Mouse (Mus musculus) A20 (cell line): ENCODE results near the gene Gm20388.
A peak's percentile ranks its signal among the peaks of the same experiment; 100 is the strongest.
"Not testable (repeated sequence)": the region's sequence is repeated elsewhere in the genome, so short reads cannot be mapped to it uniquely, and the experiment has no call there.

Experiments used
- DNase-seq: peaks from one replicate; pipeline ENCODE4 v3.0.0-alpha.2; 2011; ENCODE audit warnings: low read depth, low spot score

Gm20388 gene

GRCm38 (mm10) chr8:123032730-123033129 is 3122.1 kb downstream of the Gm20388 start:
- DNase-seq: peak; percentile 78

- no peak for DNase-seq
Measured at GRCm38 (mm10) chr8:123033431-123033830, 3122.8 kb downstream of the Gm20388 start.

GRCm38 (mm10) chr8:123034171-123034570 is 3123.5 kb downstream of the Gm20388 start:
- peak; percentile 50 for DNase-seq

GRCm38 (mm10) chr8:123036956-123037355 is 3126.3 kb downstream of the Gm20388 start:
- DNase-seq: peak; percentile 36

- DNase-seq: no peak
Measured at GRCm38 (mm10) chr8:123037487-123037886, 3126.8 kb downstream of the Gm20388 start.

- DNase-seq: no peak
Measured at GRCm38 (mm10) chr8:123038351-123038750, 3127.7 kb downstream of the Gm20388 start.

- DNase-seq: no peak
Measured at GRCm38 (mm10) chr8:123039376-123040109, 3128.9 kb downstream of the Gm20388 start.

GRCm38 (mm10) chr8:123040110-123040650 is 3129.5 kb downstream of the Gm20388 start:
- DNase-seq: no peak

GRCm38 (mm10) chr8:123041008-123041773 is 3130.6 kb downstream of the Gm20388 start:
- DNase-seq: peak; percentile 82

- no peak for DNase-seq
Measured at GRCm38 (mm10) chr8:123041774-123042105, 3131.1 kb downstream of the Gm20388 start.

GRCm38 (mm10) chr8:123042158-123042973 is 3131.7 kb downstream of the Gm20388 start, which contains the start of gene Ankrd11:
Ankrd11 (minus strand) TSS chr8:123042277.
- peak; percentile 100 for DNase-seq

- DNase-seq: peak; percentile 44
Measured at GRCm38 (mm10) chr8:123042974-123043625, 3132.5 kb downstream of the Gm20388 start.

- peak; percentile 47 for DNase-seq
Measured at GRCm38 (mm10) chr8:123043941-123044340, 3133.3 kb downstream of the Gm20388 start.

GRCm38 (mm10) chr8:123044743-123045425 is 3134.2 kb downstream of the Gm20388 start:
- DNase-seq: not testable (repeated sequence)

GRCm38 (mm10) chr8:123046706-123047105 is 3136.1 kb downstream of the Gm20388 start:
- no peak for DNase-seq

GRCm38 (mm10) chr8:123047827-123048226 is 3137.2 kb downstream of the Gm20388 start:
- no peak for DNase-seq

GRCm38 (mm10) chr8:123048402-123048801 is 3137.8 kb downstream of the Gm20388 start:
- DNase-seq: no peak

GRCm38 (mm10) chr8:123051458-123051857 is 3140.8 kb downstream of the Gm20388 start:
- no peak for DNase-seq

GRCm38 (mm10) chr8:123062721-123063120 is 3152.1 kb downstream of the Gm20388 start, which contains the start of gene Spg7:
Spg7 (plus strand) TSS chr8:123062942.
- DNase-seq: no peak

GRCm38 (mm10) chr8:123064072-123064471 is 3153.4 kb downstream of the Gm20388 start:
- no peak for DNase-seq
